Mouse (Mus musculus) gonadal fat pad, adult 2 months (tissue): ENCODE data around the gene Cplane1. TPM values are rescaled to one million over a fixed set of nuclear protein-coding genes. Genes with fewer than 3 reads are reported as not detected.

Experiments used
- DNase-seq: peaks from one replicate; pipeline ENCODE4 v3.0.0-alpha.2; 2012; ENCODE audit warnings: low read depth
- polyA plus RNA-seq: library from polyadenylated mRNA; depleted of rRNA; stranded (reverse); fragments of >200 nt; gene quantifications from 2 replicates; pipeline ENCODE4 v1.2.3, GENCODE M21; 2012; rRNA removed

Gene Cplane1
- polyA plus RNA-seq, 1 experiment: 3.8 TPM

GRCm38 (mm10) chr15:8294150-8294549 lies 125.2 kb downstream of the Cplane1 start:
- DNase-seq: no peak

DNA sequence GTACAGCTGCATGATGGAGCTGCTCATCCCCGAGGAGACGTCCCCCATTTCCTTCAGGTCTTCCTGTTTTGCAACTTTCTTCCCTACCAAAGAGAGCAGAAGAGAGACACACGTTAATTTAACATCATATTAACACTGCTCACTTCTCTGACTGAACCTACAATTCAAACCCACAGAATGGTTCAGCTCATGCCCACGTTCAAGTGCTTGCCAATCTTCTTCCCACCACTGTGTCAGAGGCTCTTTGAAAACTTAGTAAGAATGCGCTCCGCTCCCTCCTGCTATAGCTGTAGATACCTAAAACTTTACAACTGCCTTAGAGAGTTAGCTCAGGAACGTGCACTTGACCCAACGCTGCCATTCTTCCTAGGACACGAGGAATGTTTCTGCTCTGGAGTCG lies 134.0 kb downstream of the Cplane1 start:
- no peak for DNase-seq

DNA sequence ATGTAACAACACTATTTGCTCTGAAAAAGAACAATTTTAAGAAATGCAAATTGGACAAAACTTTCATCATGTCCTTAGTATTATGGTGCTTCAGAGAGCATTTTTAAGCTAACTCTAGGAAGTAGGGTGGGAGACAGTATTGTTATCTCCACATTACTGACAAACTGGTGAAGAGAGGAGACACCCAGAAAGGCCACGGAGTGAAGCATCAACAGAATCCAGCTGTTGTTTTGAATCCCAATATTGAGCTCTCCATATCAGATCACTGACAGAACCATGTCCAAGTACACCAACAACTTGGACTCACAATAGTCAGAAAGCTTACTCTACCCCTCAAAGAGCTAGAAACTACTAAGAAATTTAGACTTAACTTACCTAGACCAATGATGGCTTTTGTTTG lies 136.6 kb downstream of the Cplane1 start:
- no peak for DNase-seq

- no peak for DNase-seq
These were observed 148.5 kb downstream of the Cplane1 start for GRCm38 (mm10) chr15:8317381-8317780.

DNA sequence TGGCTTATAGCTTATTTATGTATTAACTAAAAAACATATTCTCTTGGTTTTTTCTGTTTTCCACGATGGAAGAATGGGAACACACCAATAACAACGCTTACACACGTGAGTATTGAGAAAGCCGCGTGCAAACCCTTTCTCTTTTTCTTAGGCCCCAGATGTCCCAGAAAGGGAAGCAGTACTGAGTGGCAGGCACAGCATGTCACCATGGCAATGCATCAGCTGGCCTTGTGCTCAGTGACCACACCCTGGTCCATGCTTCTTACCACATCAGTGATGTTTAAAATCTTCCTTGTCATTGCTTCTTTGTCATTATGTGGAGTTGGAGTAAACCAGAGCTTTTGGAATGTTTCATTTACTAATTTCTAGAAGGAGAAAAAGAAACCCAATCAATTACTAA lies 150.3 kb downstream of the Cplane1 start:
- DNase-seq: no peak

Other genes starting within 250 kb of the Cplane1 start
- 10.3 and 14.3 TPM in 2 replicates for gene Wdr70, start 69.9 kb upstream of the Cplane1 start, polyA plus RNA-seq
- 8.6 and 9.0 TPM in 2 replicates for gene Nup155, start 59.8 kb upstream of the Cplane1 start, polyA plus RNA-seq